Mouse (Mus musculus) embryonic facial prominence, embryonic 12.5 days (tissue): ENCODE data around the gene Gm5089. TPM values are rescaled to one million over a fixed set of nuclear protein-coding genes. Genes with fewer than 3 reads are reported as not detected.
A peak's percentile ranks its signal among the peaks of the same experiment; 100 is the strongest.

ENCODE experiments used
- ATAC-seq: fragments of 200-750 bp; cut with Nextera tagmentation; 2 replicates; pipeline ENCODE4 v1.8.0; 2017; ENCODE audit not compliant: insufficient number of reproducible peaks, insufficient read depth, low FRiP score, low TSS enrichment
- H3K27ac ChIP-seq: fragments of 300-500 bp; sonication (generic); 2 replicates; pipeline ENCODE4 v1.5.1; 2016; ENCODE audit warnings: mild to moderate bottlenecking
- H3K27me3 ChIP-seq: fragments of 300-500 bp; sonication (generic); 2 replicates; pipeline ENCODE4 v1.6.1; 2016; ENCODE audit warnings: mild to moderate bottlenecking, moderate library complexity
- H3K36me3 ChIP-seq: fragments of 300-500 bp; sonication (generic); 2 replicates; pipeline ENCODE4 v1.6.1; 2016; ENCODE audit warnings: mild to moderate bottlenecking
- H3K4me1 ChIP-seq: fragments of 300-500 bp; sonication (generic); 2 replicates; pipeline ENCODE4 v1.6.1; 2016
- H3K4me2 ChIP-seq: fragments of 300-500 bp; sonication (generic); replicated peaks from 2 replicates; pipeline ENCODE4 v1.6.1; 2016; ENCODE audit warnings: mild to moderate bottlenecking, moderate library complexity
- H3K4me3 ChIP-seq: fragments of 300-500 bp; sonication (generic); 2 replicates; pipeline ENCODE4 v1.5.1; 2016; ENCODE audit warnings: mild to moderate bottlenecking
- H3K9ac ChIP-seq: fragments of 300-500 bp; sonication (generic); 2 replicates; pipeline ENCODE4 v1.6.1; 2016; ENCODE audit warnings: mild to moderate bottlenecking, moderate library complexity
- H3K9me3 ChIP-seq: fragments of 300-500 bp; sonication (generic); 2 replicates; pipeline ENCODE4 v1.6.1; 2016; ENCODE audit warnings: mild to moderate bottlenecking, moderate library complexity
- WGBS: fragments of 180-500 bp; shearing (Covaris S2); methylation state at CpG from one replicate; pipeline ENCODE4 v1.1.7; 2016; 5-methylcytosine and 5-hydroxymethylcytosine counted together
- polyA plus RNA-seq: library from polyadenylated mRNA; unstranded; fragments of >200 nt; fragmentation: Nextera tagmentation; extraction: Ambion mirVana; gene quantifications from 2 replicates; pipeline ENCODE4 v1.2.1, GENCODE M21; 2016

Gm5089 gene
- polyA plus RNA-seq, 1 experiment from 2014 or later: 0.38 TPM

- H3K4me2 ChIP-seq: no peak overlapping the region
- WGBS: 11% methylated on average over 4 of the region's 4 CpGs
- no peak overlapping the region for H3K4me3 ChIP-seq
- H3K36me3 ChIP-seq: no peaks in the 10 kb centered on the region
- H3K27me3 ChIP-seq: peaks cover 66% of the 10 kb centered on the region
- no peaks in the 10 kb centered on the region for H3K4me1 ChIP-seq
- ATAC-seq: no peak
- no peak overlapping the region for H3K9ac ChIP-seq
- no peak overlapping the region for H3K27ac ChIP-seq
- no peaks in the 10 kb centered on the region for H3K9me3 ChIP-seq
Observed at GRCm38 (mm10) chr14:122484458-122484843, 33.5 kb upstream of the Gm5089 start.

DNA sequence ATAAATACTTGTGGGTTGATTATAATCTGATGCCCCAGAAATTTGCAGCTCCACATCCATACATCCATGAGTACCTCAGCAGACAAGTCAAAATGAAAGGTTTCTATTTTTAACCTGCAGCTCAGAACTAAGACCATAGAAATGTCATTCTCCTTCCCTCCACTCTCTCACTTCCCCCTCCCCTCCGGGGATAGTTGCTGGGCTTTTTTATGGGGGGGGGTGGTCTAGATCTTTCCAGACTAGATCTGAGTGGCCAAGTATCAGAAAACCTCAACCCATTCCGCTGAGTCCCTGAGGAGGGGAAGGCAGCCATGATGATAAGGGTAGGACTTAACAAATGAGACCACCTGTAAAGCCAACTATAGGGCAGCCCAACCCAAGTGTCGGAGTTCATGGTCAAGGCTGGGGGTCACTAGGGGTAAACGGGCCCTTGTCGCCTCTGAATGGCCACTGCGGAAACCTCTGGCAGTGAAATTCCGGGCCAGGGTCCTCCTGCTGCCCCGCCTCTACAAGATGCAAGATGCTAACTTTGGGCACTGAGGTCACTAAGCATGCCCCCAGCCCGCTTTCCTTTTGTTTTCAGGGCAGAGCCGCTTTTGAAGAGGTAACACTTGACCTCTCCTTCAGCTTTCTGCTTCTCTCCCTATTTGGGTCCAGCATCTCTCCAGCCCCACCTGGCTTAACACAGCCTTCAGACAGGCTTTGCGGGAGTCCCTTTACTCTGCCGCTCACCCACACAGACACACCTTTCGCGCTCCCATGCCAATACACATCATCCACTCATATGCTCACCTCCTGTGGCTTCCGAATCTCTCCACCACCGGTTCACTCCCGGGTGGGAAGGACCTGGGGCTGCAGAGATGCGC is 32.9 kb upstream of the Gm5089 start:
- Histone ChIP-seq H3K27me3 (peaks cover 69% of the 10 kb centered on the region), H3K4me3 (no peak overlapping the region), H3K9me3 (no peaks in the 10 kb centered on the region), H3K9ac (no peak overlapping the region), H3K27ac (no peak overlapping the region), H3K4me1 (no peaks in the 10 kb centered on the region), H3K4me2 (no peak overlapping the region), H3K36me3 (no peaks in the 10 kb centered on the region)
- WGBS: 3% methylated on average over 18 of the region's 18 CpGs
- ATAC-seq: no peak

DNA sequence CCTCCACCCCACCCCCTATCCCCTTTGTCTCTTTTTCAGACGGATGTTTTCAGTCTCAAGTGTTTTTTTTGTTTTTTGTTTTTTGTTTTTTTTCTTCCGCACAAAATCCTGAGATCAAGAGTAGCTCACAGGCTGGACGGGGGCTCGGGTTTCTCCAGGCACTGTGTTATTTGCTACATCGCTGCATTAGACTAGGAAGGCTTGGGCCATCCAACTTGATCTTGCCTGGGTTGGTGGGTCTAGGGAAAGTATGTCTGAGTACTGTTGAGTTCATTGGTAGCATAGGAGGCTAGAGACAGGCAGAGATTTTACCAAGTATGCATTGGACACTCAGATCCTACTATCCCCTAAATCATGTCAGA is 32.1 kb upstream of the Gm5089 start:
- H3K9me3 ChIP-seq: no peaks in the 10 kb centered on the region
- H3K4me2 ChIP-seq: 0 out of 2 replicates have a peak overlapping the region, but pooled peaks have one; percentile 16
- no peak overlapping the region for H3K4me3 ChIP-seq
- no peaks in the 10 kb centered on the region for H3K4me1 ChIP-seq
- no peak overlapping the region for H3K9ac ChIP-seq
- H3K36me3 ChIP-seq: no peaks in the 10 kb centered on the region
- H3K27me3 ChIP-seq: peaks cover 75% of the 10 kb centered on the region
- H3K27ac ChIP-seq: no peak overlapping the region
- no peak for ATAC-seq
- 5% methylated on average over 5 of the region's 5 CpGs for WGBS

DNA sequence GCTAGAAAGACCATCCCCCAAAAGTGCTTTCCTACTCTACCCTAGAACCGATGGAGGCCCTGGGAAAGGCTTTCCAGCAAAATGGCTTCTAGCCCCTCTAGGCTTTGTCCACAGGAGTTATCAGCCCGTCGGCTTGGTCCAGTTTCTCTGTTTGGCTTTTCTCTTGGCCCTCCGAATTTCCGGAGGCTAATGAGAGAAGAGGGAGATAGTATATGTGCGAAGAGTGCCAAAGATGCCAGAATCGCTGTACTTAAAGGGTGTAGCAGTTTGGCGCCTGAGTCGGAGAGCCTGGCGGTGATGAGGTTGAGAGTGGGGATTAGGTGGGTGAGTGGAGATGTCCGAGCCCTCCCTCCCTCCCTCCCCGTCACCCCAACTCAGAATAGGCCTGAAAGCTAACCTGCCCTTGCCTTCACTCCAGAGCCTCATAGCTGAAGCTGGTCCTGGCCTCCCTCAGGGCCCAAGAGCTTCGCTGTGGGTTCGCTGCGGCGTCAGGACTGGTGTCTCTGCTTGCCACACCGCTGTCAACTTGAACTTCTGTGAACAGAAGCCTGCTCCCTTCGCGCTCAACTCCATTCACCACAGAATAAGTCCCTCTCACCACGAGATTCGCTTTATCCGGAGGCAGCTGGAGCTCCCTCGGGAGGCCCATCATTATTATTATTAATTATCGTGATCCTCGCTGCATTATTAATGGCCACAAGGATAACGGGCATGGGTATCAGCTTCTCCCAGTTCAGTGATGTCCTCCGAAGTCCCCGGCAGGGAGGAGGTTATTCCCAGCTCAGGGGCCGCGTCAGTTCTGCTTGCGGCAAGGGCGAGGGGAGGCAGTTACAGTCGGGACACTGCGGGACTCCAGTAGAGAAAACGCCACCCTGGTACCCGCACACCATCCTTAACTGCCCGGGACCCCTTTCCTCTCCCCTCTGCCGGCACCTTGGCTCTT is 31.4 kb upstream of the Gm5089 start:
- ATAC-seq: no peak
- no peak overlapping the region for H3K4me3 ChIP-seq
- H3K36me3 ChIP-seq: no peaks in the 10 kb centered on the region
- no peaks in the 10 kb centered on the region for H3K4me1 ChIP-seq
- peak overlapping the region; percentile 16 for H3K4me2 ChIP-seq
- H3K27me3 ChIP-seq: peaks cover 73% of the 10 kb centered on the region
- no peak overlapping the region for H3K27ac ChIP-seq
- H3K9ac ChIP-seq: no peak overlapping the region
- no peaks in the 10 kb centered on the region for H3K9me3 ChIP-seq
- under 1% methylated on average over 38 of the region's 38 CpGs for WGBS

DNA sequence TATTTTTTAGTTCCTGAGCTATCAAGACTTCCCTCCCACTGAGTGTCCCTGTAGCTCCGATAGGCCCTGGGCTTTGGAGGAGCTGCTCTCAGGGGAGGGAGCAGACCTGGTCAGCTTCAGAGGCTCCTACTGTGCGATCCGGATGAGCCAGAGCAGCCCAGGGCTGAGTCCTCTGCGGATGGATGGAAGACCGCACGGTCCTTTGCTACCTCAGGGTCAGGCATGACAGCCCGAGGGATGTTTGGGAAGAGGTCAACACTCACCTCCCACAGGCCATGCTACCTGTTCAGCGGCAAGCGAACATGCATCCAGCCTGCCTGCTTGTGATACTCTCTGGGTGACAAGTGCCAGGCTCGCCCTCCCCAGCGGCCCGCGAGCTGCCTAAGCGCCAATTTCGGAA is 30.3 kb upstream of the Gm5089 start:
- no peak for ATAC-seq
- Histone ChIP-seq H3K27ac (no peak overlapping the region; the same call in 1 of the 2 replicates), H3K9me3 (no peaks in the 10 kb centered on the region), H3K4me3 (no peak overlapping the region; the same call in 1 of the 2 replicates), H3K36me3 (no peaks in the 10 kb centered on the region), H3K4me2 (peak overlapping the region; percentile 16; the same call in 1 of the 2 replicates), H3K27me3 (peaks cover 70% of the 10 kb centered on the region), H3K9ac (no peak overlapping the region), H3K4me1 (no peaks in the 10 kb centered on the region)
- WGBS: 2% methylated on average over 15 of the region's 15 CpGs

GRCm38 (mm10) chr14:122480355-122480754 is 29.4 kb upstream of the Gm5089 start:
- 7% methylated on average over 2 of the region's 2 CpGs for WGBS
- Histone ChIP-seq H3K4me3 (no peak overlapping the region), H3K4me1 (peaks cover 8% of the 10 kb centered on the region; the same call in 1 of the 2 replicates), H3K9ac (no peak overlapping the region), H3K9me3 (no peaks in the 10 kb centered on the region), H3K27ac (no peak overlapping the region), H3K4me2 (0 out of 2 replicates have a peak overlapping the region, but pooled peaks have one; percentile 16), H3K27me3 (peaks cover 71% of the 10 kb centered on the region), H3K36me3 (no peaks in the 10 kb centered on the region)
- no peak for ATAC-seq

GRCm38 (mm10) chr14:122479461-122480109 is 28.7 kb upstream of the Gm5089 start:
- 10% methylated on average over 17 of the region's 17 CpGs for WGBS
- no peak for ATAC-seq
- Histone ChIP-seq H3K4me1 (peaks cover 15% of the 10 kb centered on the region; the same call in 1 of the 2 replicates), H3K27ac (no peak overlapping the region), H3K4me3 (0 out of 2 replicates have a peak overlapping the region, but pooled peaks have one; percentile 7), H3K36me3 (no peaks in the 10 kb centered on the region), H3K9ac (no peak overlapping the region), H3K4me2 (no peak overlapping the region), H3K27me3 (peaks cover 71% of the 10 kb centered on the region), H3K9me3 (no peaks in the 10 kb centered on the region)

DNA sequence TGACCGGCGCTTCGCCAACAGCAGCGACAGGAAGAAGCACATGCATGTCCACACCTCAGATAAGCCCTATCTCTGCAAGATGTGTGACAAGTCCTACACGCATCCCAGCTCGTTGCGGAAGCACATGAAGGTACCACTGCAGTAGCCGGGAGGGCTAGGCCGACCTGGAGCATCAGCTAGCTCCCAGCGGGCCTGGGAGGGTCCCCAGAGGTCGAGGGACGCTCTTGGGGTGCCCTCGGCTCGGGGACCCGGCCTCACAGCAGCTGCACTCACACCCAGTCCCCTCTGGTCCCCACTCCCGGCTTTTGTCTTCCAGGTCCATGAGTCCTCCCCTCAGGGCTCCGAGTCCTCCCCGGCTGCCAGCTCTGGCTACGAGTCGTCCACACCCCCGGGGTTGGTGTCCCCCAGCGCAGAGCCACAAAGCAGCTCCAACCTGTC is 27.7 kb upstream of the Gm5089 start:
- under 1% methylated on average over 22 of the region's 22 CpGs for WGBS
- peak overlapping the region; percentile 52 for H3K9ac ChIP-seq
- H3K36me3 ChIP-seq: no peaks in the 10 kb centered on the region
- peaks cover 71% of the 10 kb centered on the region for H3K27me3 ChIP-seq
- peak overlapping the region; percentile 31 for H3K27ac ChIP-seq
- H3K4me2 ChIP-seq: peak overlapping the region; percentile 29
- peaks cover 21% of the 10 kb centered on the region; the same call in 1 of the 2 replicates for H3K4me1 ChIP-seq
- no peak for ATAC-seq
- peak overlapping the region; percentile 49 for H3K4me3 ChIP-seq
- H3K9me3 ChIP-seq: no peaks in the 10 kb centered on the region

- no peak for ATAC-seq
- H3K27me3 ChIP-seq: peaks cover 71% of the 10 kb centered on the region
- 2% methylated on average over 9 of the region's 9 CpGs for WGBS
- H3K36me3 ChIP-seq: no peaks in the 10 kb centered on the region
- H3K4me1 ChIP-seq: peaks cover 21% of the 10 kb centered on the region; the same call in 1 of the 2 replicates
- H3K9me3 ChIP-seq: no peaks in the 10 kb centered on the region
- H3K27ac ChIP-seq: peak overlapping the region; percentile 31; the same call in 1 of the 2 replicates
- H3K9ac ChIP-seq: peak overlapping the region; percentile 52
- H3K4me2 ChIP-seq: peak overlapping the region; percentile 29
- H3K4me3 ChIP-seq: peak overlapping the region; percentile 49
Observed at GRCm38 (mm10) chr14:122477971-122478573, 27.2 kb upstream of the Gm5089 start.

DNA sequence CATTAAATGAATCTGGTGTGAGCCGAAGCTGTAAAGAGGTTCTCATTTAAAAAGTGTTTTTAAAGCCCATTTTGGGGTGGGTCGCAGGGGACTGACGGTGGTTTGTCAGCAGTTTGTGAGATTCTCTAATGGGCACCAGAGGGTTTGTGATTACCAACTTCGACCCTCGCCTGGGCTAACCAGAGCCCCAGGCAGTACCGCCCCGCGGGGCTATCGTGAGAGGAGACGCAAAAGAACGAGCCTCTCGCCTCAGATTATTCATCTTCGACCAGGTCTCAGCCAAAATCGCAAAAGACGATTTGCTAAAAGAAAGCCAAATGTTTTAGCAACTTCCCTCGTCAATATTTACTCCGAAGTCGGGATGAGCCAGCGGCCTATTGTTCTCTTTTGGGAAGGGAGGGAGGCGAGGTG is 26.4 kb upstream of the Gm5089 start:
- WGBS: under 1% methylated on average over 20 of the region's 20 CpGs
- H3K27ac ChIP-seq: no peak overlapping the region; the same call in 1 of the 2 replicates

More for the DNA sequence above, 26.4 kb upstream of the Gm5089 start:
- peaks cover 66% of the 10 kb centered on the region for H3K27me3 ChIP-seq
- ATAC-seq: no peak
- H3K9me3 ChIP-seq: no peaks in the 10 kb centered on the region
- H3K4me2 ChIP-seq: no peak overlapping the region
- peak overlapping the region; percentile 30; the same call in 1 of the 2 replicates for H3K9ac ChIP-seq
- H3K36me3 ChIP-seq: no peaks in the 10 kb centered on the region
- H3K4me1 ChIP-seq: peaks cover 21% of the 10 kb centered on the region; the same call in 1 of the 2 replicates
- H3K4me3 ChIP-seq: peak overlapping the region; percentile 49
